Mouse (Mus musculus): ENCODE results near the gene Ralgapa2. TPM values are rescaled to one million over a fixed set of nuclear protein-coding genes. Genes with fewer than 3 reads are reported as not detected.

Gene Ralgapa2
- polyA plus RNA-seq, 1 experiment from 2014 or later: 7.8 TPM

- no peak for ATAC-seq
- Histone ChIP-seq H3K4me3 (ENCODE audit: low read length) (no peak overlapping the region), H3K4me2 (ENCODE audit: low read depth, low read length) (no peak overlapping the region), H3K27ac (ENCODE audit: low read length) (no peak overlapping the region), H3K27me3 (replicated peaks; ENCODE audit: control insufficient read depth, insufficient read depth, low read length) (no peaks in the 10 kb centered on the region), H3K9ac (ENCODE audit: low read depth, low read length) (no peak overlapping the region), H3K9me3 (ENCODE audit: control insufficient read depth, low read length) (no peaks in the 10 kb centered on the region), H3K4me1 (ENCODE audit: control insufficient read depth, insufficient read depth, low read length) (no peaks in the 10 kb centered on the region), H3K36me3 (ENCODE audit: control insufficient read depth, insufficient read depth, low read length) (no peaks in the 10 kb centered on the region)
- 60% methylated on average over 3 of the region's 3 CpGs for WGBS
These were observed 245.6 kb downstream of the Ralgapa2 start for GRCm38 (mm10) chr2:146266539-146266938.

GRCm38 (mm10) chr2:146265045-146265444 is 247.1 kb downstream of the Ralgapa2 start:
- Histone ChIP-seq H3K27me3 (replicated peaks; ENCODE audit: control insufficient read depth, insufficient read depth, low read length) (no peaks in the 10 kb centered on the region), H3K4me3 (ENCODE audit: low read length) (no peak overlapping the region), H3K4me2 (ENCODE audit: low read depth, low read length) (no peak overlapping the region), H3K9ac (ENCODE audit: low read depth, low read length) (no peak overlapping the region), H3K27ac (ENCODE audit: low read length) (no peak overlapping the region), H3K36me3 (ENCODE audit: control insufficient read depth, insufficient read depth, low read length) (no peaks in the 10 kb centered on the region), H3K9me3 (ENCODE audit: control insufficient read depth, low read length) (no peaks in the 10 kb centered on the region), H3K4me1 (ENCODE audit: control insufficient read depth, insufficient read depth, low read length) (no peaks in the 10 kb centered on the region)
- no peak for ATAC-seq
- 59% methylated on average over 4 of the region's 4 CpGs for WGBS

GRCm38 (mm10) chr2:146262966-146263365 is 249.2 kb downstream of the Ralgapa2 start:
- Histone ChIP-seq H3K36me3 (ENCODE audit: control insufficient read depth, insufficient read depth, low read length) (no peaks in the 10 kb centered on the region), H3K4me1 (ENCODE audit: control insufficient read depth, insufficient read depth, low read length) (0 out of 2 replicates have a peak, but pooled peaks cover 4% of the 10 kb centered on the region), H3K4me2 (ENCODE audit: low read depth, low read length) (no peak overlapping the region), H3K9ac (ENCODE audit: low read depth, low read length) (no peak overlapping the region), H3K9me3 (ENCODE audit: control insufficient read depth, low read length) (no peaks in the 10 kb centered on the region), H3K27ac (ENCODE audit: low read length) (no peak overlapping the region), H3K4me3 (ENCODE audit: low read length) (no peak overlapping the region), H3K27me3 (replicated peaks; ENCODE audit: control insufficient read depth, insufficient read depth, low read length) (no peaks in the 10 kb centered on the region)
- no peak for ATAC-seq

GRCm38 (mm10) chr2:146262215-146262614 is 249.9 kb downstream of the Ralgapa2 start:
- H3K27ac ChIP-seq (ENCODE audit: low read length): no peak overlapping the region
- no peaks in the 10 kb centered on the region for H3K36me3 ChIP-seq (ENCODE audit: control insufficient read depth, insufficient read depth, low read length)
- H3K9ac ChIP-seq (ENCODE audit: low read depth, low read length): no peak overlapping the region
- H3K4me3 ChIP-seq (ENCODE audit: low read length): no peak overlapping the region
- H3K4me1 ChIP-seq (ENCODE audit: control insufficient read depth, insufficient read depth, low read length): 0 out of 2 replicates have a peak, but pooled peaks cover 4% of the 10 kb centered on the region
- WGBS: 53% methylated on average over 10 of the region's 10 CpGs
- ATAC-seq: no peak
- no peaks in the 10 kb centered on the region for H3K27me3 ChIP-seq (replicated peaks; ENCODE audit: control insufficient read depth, insufficient read depth, low read length)
- H3K9me3 ChIP-seq (ENCODE audit: control insufficient read depth, low read length): no peaks in the 10 kb centered on the region
- no peak overlapping the region for H3K4me2 ChIP-seq (ENCODE audit: low read depth, low read length)

- Histone ChIP-seq H3K4me3 (ENCODE audit: low read length) (no peak overlapping the region), H3K4me1 (ENCODE audit: control insufficient read depth, insufficient read depth, low read length) (0 out of 2 replicates have a peak, but pooled peaks cover 4% of the 10 kb centered on the region), H3K27ac (ENCODE audit: low read length) (no peak overlapping the region), H3K4me2 (ENCODE audit: low read depth, low read length) (no peak overlapping the region), H3K9ac (ENCODE audit: low read depth, low read length) (no peak overlapping the region), H3K27me3 (replicated peaks; ENCODE audit: control insufficient read depth, insufficient read depth, low read length) (no peaks in the 10 kb centered on the region), H3K9me3 (ENCODE audit: control insufficient read depth, low read length) (no peaks in the 10 kb centered on the region), H3K36me3 (ENCODE audit: control insufficient read depth, insufficient read depth, low read length) (no peaks in the 10 kb centered on the region)
- no peak for ATAC-seq
- 79% methylated on average over 4 of the region's 4 CpGs for WGBS
These were observed 251.0 kb downstream of the Ralgapa2 start for GRCm38 (mm10) chr2:146261146-146261545.

- H3K27me3 ChIP-seq (replicated peaks; ENCODE audit: control insufficient read depth, insufficient read depth, low read length): no peaks in the 10 kb centered on the region
- H3K9me3 ChIP-seq (ENCODE audit: control insufficient read depth, low read length): no peaks in the 10 kb centered on the region
- 59% methylated on average over 18 of the region's 18 CpGs for WGBS
- no peak overlapping the region for H3K4me3 ChIP-seq (ENCODE audit: low read length)
- H3K27ac ChIP-seq (ENCODE audit: low read length): no peak overlapping the region
- no peak overlapping the region for H3K4me2 ChIP-seq (ENCODE audit: low read depth, low read length)
- H3K36me3 ChIP-seq (ENCODE audit: control insufficient read depth, insufficient read depth, low read length): no peaks in the 10 kb centered on the region
- H3K9ac ChIP-seq (ENCODE audit: low read depth, low read length): no peak overlapping the region
- H3K4me1 ChIP-seq (ENCODE audit: control insufficient read depth, insufficient read depth, low read length): 0 out of 2 replicates have a peak, but pooled peaks cover 4% of the 10 kb centered on the region
- ATAC-seq: no peak
These were observed 252.2 kb downstream of the Ralgapa2 start for GRCm38 (mm10) chr2:146259787-146260560.

GRCm38 (mm10) chr2:146258736-146259469 is 253.2 kb downstream of the Ralgapa2 start:
- no peak overlapping the region for H3K4me2 ChIP-seq (ENCODE audit: low read depth, low read length)
- no peak overlapping the region for H3K9ac ChIP-seq (ENCODE audit: low read depth, low read length)
- no peaks in the 10 kb centered on the region for H3K27me3 ChIP-seq (replicated peaks; ENCODE audit: control insufficient read depth, insufficient read depth, low read length)
- H3K4me1 ChIP-seq (ENCODE audit: control insufficient read depth, insufficient read depth, low read length): 0 out of 2 replicates have a peak, but pooled peaks cover 4% of the 10 kb centered on the region
- no peak overlapping the region for H3K27ac ChIP-seq (ENCODE audit: low read length)
- H3K9me3 ChIP-seq (ENCODE audit: control insufficient read depth, low read length): no peaks in the 10 kb centered on the region
- WGBS: 41% methylated on average over 10 of the region's 10 CpGs
- H3K4me3 ChIP-seq (ENCODE audit: low read length): no peak overlapping the region
- no peaks in the 10 kb centered on the region for H3K36me3 ChIP-seq (ENCODE audit: control insufficient read depth, insufficient read depth, low read length)
- peak; percentile 65 for ATAC-seq

- no peak for ATAC-seq
- Histone ChIP-seq H3K36me3 (ENCODE audit: control insufficient read depth, insufficient read depth, low read length) (no peaks in the 10 kb centered on the region), H3K4me1 (ENCODE audit: control insufficient read depth, insufficient read depth, low read length) (0 out of 2 replicates have a peak, but pooled peaks cover 4% of the 10 kb centered on the region), H3K27ac (ENCODE audit: low read length) (no peak overlapping the region), H3K4me2 (ENCODE audit: low read depth, low read length) (no peak overlapping the region), H3K27me3 (replicated peaks; ENCODE audit: control insufficient read depth, insufficient read depth, low read length) (no peaks in the 10 kb centered on the region), H3K9me3 (ENCODE audit: control insufficient read depth, low read length) (no peaks in the 10 kb centered on the region), H3K9ac (ENCODE audit: low read depth, low read length) (no peak overlapping the region), H3K4me3 (ENCODE audit: low read length) (no peak overlapping the region)
- WGBS: 80% methylated on average over 3 of the region's 3 CpGs
These were observed 254.5 kb downstream of the Ralgapa2 start for GRCm38 (mm10) chr2:146257609-146258008.

- Histone ChIP-seq H3K4me3 (ENCODE audit: low read length) (no peak overlapping the region), H3K4me2 (ENCODE audit: low read depth, low read length) (no peak overlapping the region), H3K36me3 (ENCODE audit: control insufficient read depth, insufficient read depth, low read length) (no peaks in the 10 kb centered on the region), H3K4me1 (ENCODE audit: control insufficient read depth, insufficient read depth, low read length) (0 out of 2 replicates have a peak, but pooled peaks cover 4% of the 10 kb centered on the region), H3K9ac (ENCODE audit: low read depth, low read length) (no peak overlapping the region), H3K27me3 (replicated peaks; ENCODE audit: control insufficient read depth, insufficient read depth, low read length) (no peaks in the 10 kb centered on the region), H3K27ac (ENCODE audit: low read length) (no peak overlapping the region), H3K9me3 (ENCODE audit: control insufficient read depth, low read length) (no peaks in the 10 kb centered on the region)
- WGBS: 27% methylated on average over 3 of the region's 3 CpGs
- no peak for ATAC-seq
These were observed 255.1 kb downstream of the Ralgapa2 start for GRCm38 (mm10) chr2:146257037-146257436.
